Mouse (Mus musculus): ENCODE results near the gene Leo1.

DNA sequence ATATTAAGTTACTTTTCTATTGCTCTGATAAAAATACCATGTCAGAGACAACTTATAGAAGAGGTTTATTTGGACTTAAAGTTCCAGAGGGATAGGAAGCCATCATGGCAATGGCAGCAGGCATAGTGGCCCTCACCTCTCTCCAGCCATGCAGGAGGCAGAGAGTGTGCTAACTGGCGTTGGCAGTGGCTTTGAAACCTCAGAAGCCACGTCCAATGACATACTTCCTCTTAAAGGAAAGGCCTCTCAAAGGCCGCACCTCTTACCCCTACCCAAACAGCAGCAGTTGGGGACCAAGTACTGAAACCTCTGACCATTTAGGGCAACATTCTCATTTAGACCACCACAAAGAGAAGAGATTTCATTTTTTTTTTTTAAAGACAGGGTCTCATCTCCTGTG lies 35.9 kb downstream of the Leo1 start:
- TF ChIP-seq ZMIZ1 (IDR thresholded peaks at IDR 0.05; ENCODE audit: low read depth, low read length) (no peak), CTCF (conservative IDR thresholded peaks at IDR 0.05 in 1 of 2, IDR thresholded peaks at IDR 0.05 in 1 of 2; ENCODE audit: low read depth in 2 of 2, low read length in 2 of 2) (no peak), EP300 (IDR thresholded peaks at IDR 0.05; ENCODE audit: low read length) (no peak), PAX5 (IDR thresholded peaks at IDR 0.05; ENCODE audit: low read length) (no peak), TBP (conservative IDR thresholded peaks at IDR 0.05; ENCODE audit: low read depth, low read length) (no peak), MAZ (IDR thresholded peaks at IDR 0.05; ENCODE audit: low read depth, low read length) (no peak), POLR2A (IDR thresholded peaks at IDR 0.05; ENCODE audit: low read depth, low read length) (no peak), NRF1 (IDR thresholded peaks at IDR 0.05; ENCODE audit: low read depth, low read length) (no peak), MXI1 (IDR thresholded peaks at IDR 0.05; ENCODE audit: low read depth, low read length) (no peak), SMC3 (IDR thresholded peaks at IDR 0.05; ENCODE audit: low read depth, low read length) (no peak), NELFE (IDR thresholded peaks at IDR 0.05; ENCODE audit: low read depth, low read length) (no peak), HCFC1 (IDR thresholded peaks at IDR 0.05; ENCODE audit: low read depth, low read length) (no peak)
